Mouse (Mus musculus) kidney, embryonic 14.5 days (tissue): ENCODE data around the gene Srp54a. TPM values are rescaled to one million over a fixed set of nuclear protein-coding genes. Genes with fewer than 3 reads are reported as not detected.
"Not testable (repeated sequence)": the region's sequence is repeated elsewhere in the genome, so short reads cannot be mapped to it uniquely, and the experiment has no call there.

ENCODE experiments used
- ATAC-seq: fragments of 200-750 bp; cut with Nextera tagmentation; 2 replicates; pipeline ENCODE4 v1.8.0; 2017; ENCODE audit warnings: moderate number of reproducible peaks, mild to moderate bottlenecking, moderate TSS enrichment, moderate library complexity; ENCODE audit not compliant: low FRiP score, low TSS enrichment
- H3K27ac ChIP-seq: fragments of 300-500 bp; sonication (generic); 2 replicates; pipeline ENCODE4 v1.5.1; 2014; ENCODE audit warnings: low read depth, mild to moderate bottlenecking, low read length, moderate library complexity, mixed read lengths
- H3K27me3 ChIP-seq: fragments of 300-500 bp; sonication (generic); 2 replicates; pipeline ENCODE4 v1.6.1; 2014; ENCODE audit warnings: mild to moderate bottlenecking, low read length; ENCODE audit not compliant: control insufficient read depth, insufficient read depth
- H3K36me3 ChIP-seq: fragments of 300-500 bp; sonication (generic); 2 replicates; pipeline ENCODE4 v1.6.1; 2014; ENCODE audit warnings: low read length, mixed read lengths; ENCODE audit not compliant: control insufficient read depth, insufficient read depth
- H3K4me1 ChIP-seq: fragments of 300-500 bp; sonication (generic); 2 replicates; pipeline ENCODE4 v1.6.1; 2014; ENCODE audit warnings: low read length, mixed read lengths; ENCODE audit not compliant: control insufficient read depth, insufficient read depth
- H3K4me2 ChIP-seq: fragments of 300-500 bp; sonication (generic); replicated peaks from 2 replicates; pipeline ENCODE4 v1.6.1; 2014; ENCODE audit warnings: low read depth, mild to moderate bottlenecking, low read length
- H3K4me3 ChIP-seq: fragments of 300-500 bp; sonication (generic); 2 replicates; pipeline ENCODE4 v1.5.1; 2014; ENCODE audit warnings: mild to moderate bottlenecking, low read length
- H3K9ac ChIP-seq: fragments of 300-500 bp; sonication (generic); 2 replicates; pipeline ENCODE4 v1.6.1; 2014; ENCODE audit warnings: low read depth, mild to moderate bottlenecking, low read length, moderate library complexity
- H3K9me3 ChIP-seq: fragments of 300-500 bp; sonication (generic); 2 replicates; pipeline ENCODE4 v1.6.1; 2016; ENCODE audit warnings: low read length; ENCODE audit not compliant: control insufficient read depth
- WGBS: fragments of 180-500 bp; shearing (Covaris S2); extraction: QIAGEN DNeasy Blood & Tissue Kit; methylation state at CpG from one replicate; pipeline ENCODE4 v1.1.7; 2014; 5-methylcytosine and 5-hydroxymethylcytosine counted together
- polyA plus RNA-seq: library from polyadenylated mRNA; unstranded; fragments of >200 nt; fragmentation: Nextera tagmentation; extraction: Ambion mirVana; gene quantifications from 2 replicates; pipeline ENCODE4 v1.2.1, GENCODE M21; 2014

Gene Srp54a
- polyA plus RNA-seq: 141 and 167 TPM in 2 replicates

- H3K4me1 ChIP-seq, H3K9me3 ChIP-seq, H3K36me3 ChIP-seq, H3K27me3 ChIP-seq: not testable (repeated sequence)
- under 1% methylated on average over 52 of the region's 60 CpGs for WGBS
- peak within 1 kb of the TSS; percentile 70 for H3K9ac ChIP-seq
- peak within 1 kb of the TSS; percentile 73; the same call in 1 of the 2 replicates for H3K27ac ChIP-seq
- peak within 1 kb of the TSS; percentile 61 for H3K4me3 ChIP-seq
- peak; percentile 98 for ATAC-seq
- H3K4me2 ChIP-seq: peak within 1 kb of the TSS; percentile 50
These were observed at the start of gene Srp54a, which contains the start of gene 2700097O09Rik for GRCm38 (mm10) chr12:55079726-55080600. TSS of gene Srp54a (plus strand) at chr12:55080262. TSS of gene 2700097O09Rik (minus strand) at chr12:55080110.

- H3K27ac ChIP-seq: no peak overlapping the region
- 0 out of 2 replicates have a peak, but pooled peaks cover 9% of the 10 kb centered on the region for H3K36me3 ChIP-seq
- H3K4me3 ChIP-seq: no peak overlapping the region
- no peaks in the 10 kb centered on the region for H3K4me1 ChIP-seq
- 53% methylated on average over 15 of the region's 15 CpGs for WGBS
- ATAC-seq: no peak
- no peaks in the 10 kb centered on the region for H3K27me3 ChIP-seq
- no peaks in the 10 kb centered on the region for H3K9me3 ChIP-seq
- H3K9ac ChIP-seq: no peak overlapping the region
- no peak overlapping the region; the same call in 1 of the 2 replicates for H3K4me2 ChIP-seq
These were observed 39.1 kb upstream of the Srp54a start for GRCm38 (mm10) chr12:55041011-55041410.

- no peak overlapping the region for H3K4me2 ChIP-seq
- WGBS: 95% methylated on average over 8 of the region's 8 CpGs
- no peak overlapping the region for H3K27ac ChIP-seq
- no peaks in the 10 kb centered on the region for H3K27me3 ChIP-seq
- no peaks in the 10 kb centered on the region for H3K4me1 ChIP-seq
- no peaks in the 10 kb centered on the region for H3K9me3 ChIP-seq
- H3K36me3 ChIP-seq: peaks cover 9% of the 10 kb centered on the region; the same call in 1 of the 2 replicates
- no peak overlapping the region for H3K9ac ChIP-seq
- no peak for ATAC-seq
- H3K4me3 ChIP-seq: no peak overlapping the region
These were observed 30.2 kb upstream of the Srp54a start for GRCm38 (mm10) chr12:55049731-55050353.

- Histone ChIP-seq H3K36me3 (peaks cover 3% of the 10 kb centered on the region; the same call in 1 of the 2 replicates), H3K4me1 (no peaks in the 10 kb centered on the region), H3K9me3 (no peaks in the 10 kb centered on the region), H3K27ac (no peak overlapping the region), H3K27me3 (no peaks in the 10 kb centered on the region), H3K4me2 (no peak overlapping the region), H3K4me3 (no peak overlapping the region), H3K9ac (no peak overlapping the region)
- 92% methylated on average over 8 of the region's 8 CpGs for WGBS
- no peak for ATAC-seq
These were observed 28.6 kb upstream of the Srp54a start for GRCm38 (mm10) chr12:55051210-55052173.

GRCm38 (mm10) chr12:55053267-55053666 is 26.8 kb upstream of the Srp54a start:
- no peak overlapping the region for H3K4me3 ChIP-seq
- H3K36me3 ChIP-seq: peaks cover 3% of the 10 kb centered on the region; the same call in 1 of the 2 replicates
- no peaks in the 10 kb centered on the region for H3K9me3 ChIP-seq
- H3K4me1 ChIP-seq: no peaks in the 10 kb centered on the region
- H3K27me3 ChIP-seq: no peaks in the 10 kb centered on the region
- H3K27ac ChIP-seq: no peak overlapping the region
- H3K4me2 ChIP-seq: no peak overlapping the region
- ATAC-seq: no peak
- WGBS: 92% methylated on average over 7 of the region's 7 CpGs
- H3K9ac ChIP-seq: no peak overlapping the region

- Histone ChIP-seq H3K36me3 (peaks cover 2% of the 10 kb centered on the region; the same call in 1 of the 2 replicates), H3K9me3 (no peaks in the 10 kb centered on the region), H3K4me3 (no peak overlapping the region), H3K4me1 (no peaks in the 10 kb centered on the region), H3K4me2 (no peak overlapping the region), H3K9ac (no peak overlapping the region), H3K27ac (no peak overlapping the region), H3K27me3 (no peaks in the 10 kb centered on the region)
- no peak for ATAC-seq
- WGBS: 57% methylated on average over 2 of the region's 2 CpGs
These were observed 25.4 kb upstream of the Srp54a start for GRCm38 (mm10) chr12:55054551-55055241.

- no peaks in the 10 kb centered on the region for H3K9me3 ChIP-seq
- no peaks in the 10 kb centered on the region for H3K4me1 ChIP-seq
- H3K27ac ChIP-seq: no peak overlapping the region
- H3K36me3 ChIP-seq: peaks cover 5% of the 10 kb centered on the region; the same call in 1 of the 2 replicates
- H3K4me3 ChIP-seq: no peak overlapping the region
- 50% methylated on average over 2 of the region's 2 CpGs for WGBS
- H3K27me3 ChIP-seq: no peaks in the 10 kb centered on the region
- no peak overlapping the region for H3K9ac ChIP-seq
- ATAC-seq: no peak
- no peak overlapping the region for H3K4me2 ChIP-seq
These were observed 23.4 kb upstream of the Srp54a start for GRCm38 (mm10) chr12:55056703-55057102.
